Mouse (Mus musculus) embryonic facial prominence, embryonic 14.5 days (tissue): ENCODE measurements around the gene Prdm1. TPM values are rescaled to one million over a fixed set of nuclear protein-coding genes. Genes with fewer than 3 reads are reported as not detected.
A peak's percentile ranks its signal among the peaks of the same experiment; 100 is the strongest.

Experiments
- ATAC-seq: fragments of 200-750 bp; cut with Nextera tagmentation; 2 replicates; pipeline ENCODE4 v1.8.0; 2017; ENCODE audit warnings: low read depth, moderate number of reproducible peaks, moderate TSS enrichment
- DNase-seq: peaks from one replicate; pipeline ENCODE4 v3.0.0-alpha.2; 2015; ENCODE audit warnings: low spot score
- H3K27ac ChIP-seq: fragments of 300-500 bp; sonication (generic); replicated peaks from 2 replicates; pipeline ENCODE4 v1.5.1; 2014; ENCODE audit warnings: low read depth, mild to moderate bottlenecking, low read length, moderate library complexity
- H3K27me3 ChIP-seq: fragments of 300-500 bp; sonication (generic); replicated peaks from 2 replicates; pipeline ENCODE4 v1.6.1; 2014; ENCODE audit warnings: low read length; ENCODE audit not compliant: control insufficient read depth, insufficient read depth
- H3K36me3 ChIP-seq: fragments of 300-500 bp; sonication (generic); 2 replicates; pipeline ENCODE4 v1.6.1; 2014; ENCODE audit warnings: low read length, mixed read lengths; ENCODE audit not compliant: control insufficient read depth, insufficient read depth
- H3K4me1 ChIP-seq: fragments of 300-500 bp; sonication (generic); 2 replicates; pipeline ENCODE4 v1.6.1; 2014; ENCODE audit warnings: antibody characterized with exemption, low read length; ENCODE audit not compliant: control insufficient read depth, insufficient read depth
- H3K4me2 ChIP-seq: fragments of 300-500 bp; sonication (generic); 2 replicates; pipeline ENCODE4 v1.6.1; 2014; ENCODE audit warnings: low read depth, mild to moderate bottlenecking, low read length, moderate library complexity, mixed read lengths
- H3K4me3 ChIP-seq: fragments of 300-500 bp; sonication (generic); 2 replicates; pipeline ENCODE4 v1.5.1; 2014; ENCODE audit warnings: low read depth, mild to moderate bottlenecking, low read length
- H3K9ac ChIP-seq: fragments of 300-500 bp; sonication (generic); 2 replicates; pipeline ENCODE4 v1.6.1; 2014; ENCODE audit warnings: low read depth, mild to moderate bottlenecking, low read length, moderate library complexity, mixed read lengths
- H3K9me3 ChIP-seq: fragments of 300-500 bp; sonication (generic); 2 replicates; pipeline ENCODE4 v1.6.1; 2016; ENCODE audit warnings: low read length; ENCODE audit not compliant: control insufficient read depth
- WGBS: fragments of 180-500 bp; shearing (Covaris S2); extraction: QIAGEN DNeasy Blood & Tissue Kit; methylation state at CpG from one replicate; pipeline ENCODE4 v1.1.7; 2014; 5-methylcytosine and 5-hydroxymethylcytosine counted together
- polyA plus RNA-seq: library from polyadenylated mRNA; unstranded; fragments of >200 nt; fragmentation: Nextera tagmentation; extraction: Ambion mirVana; gene quantifications from 2 replicates; pipeline ENCODE4 v1.2.1, GENCODE M21; 2014

The Prdm1 gene
- polyA plus RNA-seq, 1 experiment from 2014 or later, result 3.1 TPM

- Histone ChIP-seq H3K27ac (no peak overlapping the region), H3K27me3 (peaks cover 44% of the 10 kb centered on the region), H3K36me3 (no peaks in the 10 kb centered on the region), H3K4me3 (peak overlapping the region; percentile 51), H3K9me3 (no peaks in the 10 kb centered on the region), H3K9ac (peak overlapping the region; percentile 61), H3K4me1 (peaks cover 9% of the 10 kb centered on the region), H3K4me2 (peak overlapping the region; percentile 83)
- ATAC-seq, result no peak
- DNase-seq, result no peak
- WGBS, result 9% methylated on average over 5 of the region's 5 CpGs
Measured at GRCm38 (mm10) chr10:44530067-44530360, 1.7 kb upstream of the Prdm1 start.

- H3K27me3 ChIP-seq, result peaks cover 49% of the 10 kb centered on the region
- H3K9ac ChIP-seq, result peak overlapping the region; percentile 61
- peaks cover 9% of the 10 kb centered on the region for H3K4me1 ChIP-seq
- no peak overlapping the region for H3K27ac ChIP-seq
- WGBS, result under 1% methylated on average over 41 of the region's 42 CpGs
- peak; percentile 95 for DNase-seq
- peak overlapping the region; percentile 83 for H3K4me2 ChIP-seq
- no peaks in the 10 kb centered on the region for H3K9me3 ChIP-seq
- H3K4me3 ChIP-seq, result peak overlapping the region; percentile 51
- H3K36me3 ChIP-seq, result no peaks in the 10 kb centered on the region
- ATAC-seq, result peak; percentile 98
Measured at GRCm38 (mm10) chr10:44529218-44530066, 1.1 kb upstream of the Prdm1 start.

GRCm38 (mm10) chr10:44527651-44528050, 650 bp downstream of the Prdm1 start:
- no peak for ATAC-seq

GRCm38 (mm10) chr10:44526751-44527591, 1.3 kb downstream of the Prdm1 start:
- H3K4me1 ChIP-seq, result peaks cover 9% of the 10 kb centered on the region
- H3K9me3 ChIP-seq, result no peaks in the 10 kb centered on the region
- H3K27ac ChIP-seq, result no peak overlapping the region
- peak overlapping the region; percentile 35 for H3K4me3 ChIP-seq
- no peaks in the 10 kb centered on the region for H3K36me3 ChIP-seq
- ATAC-seq, result no peak; the same call in 1 of the 2 replicates
- H3K27me3 ChIP-seq, result peaks cover 45% of the 10 kb centered on the region
- peak; percentile 66 for DNase-seq
- 1% methylated on average over 31 of the region's 31 CpGs for WGBS
- peak overlapping the region; percentile 59 for H3K4me2 ChIP-seq
- peak overlapping the region; percentile 54 for H3K9ac ChIP-seq

More at GRCm38 (mm10) chr10:44527651-44528050, 650 bp downstream of the Prdm1 start:
- WGBS, result 1% methylated on average over 16 of the region's 16 CpGs
- peak overlapping the region; percentile 59 for H3K4me2 ChIP-seq
- no peak overlapping the region for H3K27ac ChIP-seq
- H3K27me3 ChIP-seq, result peaks cover 45% of the 10 kb centered on the region
- peak overlapping the region; percentile 35 for H3K4me3 ChIP-seq
- H3K9ac ChIP-seq, result peak overlapping the region; percentile 54; the same call in 1 of the 2 replicates
- no peaks in the 10 kb centered on the region for H3K9me3 ChIP-seq
- DNase-seq, result no peak
- peaks cover 9% of the 10 kb centered on the region for H3K4me1 ChIP-seq
- no peaks in the 10 kb centered on the region for H3K36me3 ChIP-seq

GRCm38 (mm10) chr10:44520189-44520588, 8.1 kb downstream of the Prdm1 start:
- H3K27ac ChIP-seq, result no peak overlapping the region
- no peak overlapping the region for H3K4me3 ChIP-seq
- no peak for ATAC-seq
- H3K9me3 ChIP-seq, result no peaks in the 10 kb centered on the region
- H3K27me3 ChIP-seq, result peaks cover 7% of the 10 kb centered on the region; the same call in 1 of the 2 replicates
- DNase-seq, result no peak
- WGBS, result 33% methylated on average over 6 of the region's 6 CpGs
- H3K4me1 ChIP-seq, result no peaks in the 10 kb centered on the region
- H3K36me3 ChIP-seq, result no peaks in the 10 kb centered on the region
- no peak overlapping the region for H3K9ac ChIP-seq
- H3K4me2 ChIP-seq, result no peak overlapping the region

GRCm38 (mm10) chr10:44518631-44519030, 9.7 kb downstream of the Prdm1 start:
- H3K9ac ChIP-seq, result no peak overlapping the region
- WGBS, result 78% methylated on average over 7 of the region's 7 CpGs

GRCm38 (mm10) chr10:44513108-44513507, 15.2 kb downstream of the Prdm1 start:
- no peaks in the 10 kb centered on the region for H3K9me3 ChIP-seq
- no peak for DNase-seq
- ATAC-seq, result no peak
- H3K27ac ChIP-seq, result no peak overlapping the region
- no peak overlapping the region for H3K4me3 ChIP-seq
- H3K27me3 ChIP-seq, result no peaks in the 10 kb centered on the region
- no peaks in the 10 kb centered on the region for H3K36me3 ChIP-seq
- H3K4me2 ChIP-seq, result no peak overlapping the region
- no peak overlapping the region for H3K9ac ChIP-seq
- H3K4me1 ChIP-seq, result no peaks in the 10 kb centered on the region
- 83% methylated on average over 5 of the region's 5 CpGs for WGBS

More at GRCm38 (mm10) chr10:44518631-44519030, 9.7 kb downstream of the Prdm1 start:
- DNase-seq (no peak), ATAC-seq (no peak)
- Histone ChIP-seq H3K4me1 (no peaks in the 10 kb centered on the region), H3K36me3 (no peaks in the 10 kb centered on the region), H3K4me3 (no peak overlapping the region), H3K4me2 (no peak overlapping the region), H3K27me3 (no peaks in the 10 kb centered on the region), H3K9me3 (no peaks in the 10 kb centered on the region), H3K27ac (no peak overlapping the region)

GRCm38 (mm10) chr10:44511029-44511428, 17.3 kb downstream of the Prdm1 start:
- no peaks in the 10 kb centered on the region for H3K27me3 ChIP-seq
- no peaks in the 10 kb centered on the region for H3K4me1 ChIP-seq
- H3K9ac ChIP-seq, result no peak overlapping the region
- H3K27ac ChIP-seq, result no peak overlapping the region
- WGBS, result 60% methylated on average over 3 of the region's 3 CpGs
- no peak for ATAC-seq
- no peak for DNase-seq
- no peak overlapping the region for H3K4me2 ChIP-seq
- H3K4me3 ChIP-seq, result no peak overlapping the region
- no peaks in the 10 kb centered on the region for H3K36me3 ChIP-seq
- H3K9me3 ChIP-seq, result no peaks in the 10 kb centered on the region
